Mouse (Mus musculus) ES-E14 (cell line): Measurements from ENCODE around the gene H6pd. TPM values are rescaled to one million over a fixed set of nuclear protein-coding genes. Genes with fewer than 3 reads are reported as not detected.
A peak's percentile ranks its signal among the peaks of the same experiment; 100 is the strongest.

Experiments
- DNase-seq: peaks from one replicate; pipeline ENCODE4 v3.0.0-alpha.2; 2013; ENCODE audit warnings: low read depth, low spot score
- H3K27ac ChIP-seq: 2 replicates; pipeline ENCODE4 v1.5.1; 2012; ENCODE audit warnings: low read depth, mild to moderate bottlenecking, low read length, moderate library complexity, mixed read lengths; ENCODE audit not compliant: poor library complexity, insufficient read depth, severe bottlenecking
- H3K36me3 ChIP-seq: 2 replicates; pipeline ENCODE4 v1.6.1; 2012; ENCODE audit warnings: mild to moderate bottlenecking, low read length, moderate library complexity, mixed read lengths; ENCODE audit not compliant: control insufficient read depth, poor library complexity, insufficient read depth, severe bottlenecking
- H3K4me1 ChIP-seq, 2 experiments: fragments of 150-350 bp in 1 of 2; sonication (generic) in 1 of 2; 2 replicates each; pipeline ENCODE4 v1.6.1; 2012; ENCODE audit warnings: low read length in 2 of 2, mild to moderate bottlenecking in 1 of 2, mixed read lengths in 1 of 2; ENCODE audit not compliant: control insufficient read depth in 2 of 2, insufficient read depth in 2 of 2, poor library complexity in 1 of 2
- H3K4me3 ChIP-seq, 2 experiments: fragments of 150-350 bp in 1 of 2; sonication (generic) in 1 of 2; 2 replicates each; pipeline ENCODE4 v1.5.1; 2012; ENCODE audit warnings: low read length in 2 of 2, low read depth in 1 of 2, mild to moderate bottlenecking in 1 of 2, mixed read lengths in 1 of 2; ENCODE audit not compliant: insufficient read depth in 1 of 2, poor library complexity in 1 of 2, severe bottlenecking in 1 of 2
- H3K9ac ChIP-seq: 2 replicates; pipeline ENCODE4 v1.6.1; 2012; ENCODE audit warnings: low read depth, mild to moderate bottlenecking, low read length, mixed read lengths; ENCODE audit not compliant: poor library complexity, insufficient read depth, severe bottlenecking
- H3K9me3 ChIP-seq: fragments of 150-350 bp; sonication (generic); 2 replicates; pipeline ENCODE4 v1.6.1; 2012; ENCODE audit warnings: low read depth, mild to moderate bottlenecking, low read length; ENCODE audit not compliant: control insufficient read depth, insufficient read depth
- CHD2 ChIP-seq: IDR thresholded peaks from 2 replicates; pipeline ENCODE4 v1.6.1; 2014; ENCODE audit warnings: mild to moderate bottlenecking, low read depth, low read length, inconsistent platforms
- HCFC1 ChIP-seq: IDR thresholded peaks from 2 replicates; pipeline ENCODE4 v1.6.1; 2012; ENCODE audit warnings: low read length, inconsistent platforms, borderline replicate concordance; ENCODE audit not compliant: insufficient read depth
- MAFK ChIP-seq: IDR thresholded peaks from 2 replicates; pipeline ENCODE4 v1.6.1; 2014; ENCODE audit warnings: mild to moderate bottlenecking, low read depth, low read length, inconsistent platforms; ENCODE audit not compliant: insufficient read depth
- ZC3H11A ChIP-seq: IDR thresholded peaks from 2 replicates; pipeline ENCODE4 v1.6.1; 2012; ENCODE audit warnings: low read depth, mild to moderate bottlenecking, inconsistent platforms, low read length, borderline replicate concordance
- ZNF384 ChIP-seq: IDR thresholded peaks from 2 replicates; pipeline ENCODE4 v1.6.1; 2012; ENCODE audit warnings: low read depth, low read length, inconsistent platforms
- in situ Hi-C, 2 experiments: fragments of 600-800 bp; cut with MboI; formaldehyde crosslinking; loops; one replicate each; pipeline ENCODE4 v1.15.1; 2025; ENCODE audit warnings: low sequenced_read_pairs in 2 of 2, inconsistent platforms in 1 of 2; ENCODE audit not compliant: unreplicated experiment in 2 of 2
- total RNA-seq: library from RNA; depleted of rRNA; stranded (reverse); fragments of 300-350 nt; gene quantifications from 2 replicates; pipeline ENCODE4 v1.2.3, GENCODE M21; 2012

The H6pd gene
- total RNA-seq, 1 experiment, result 17.6 TPM

GRCm38 (mm10) chr4:150011564-150012321 is 2.9 kb upstream of the H6pd start:
- Histone ChIP-seq H3K36me3 (no peaks in the 10 kb centered on the region), H3K9me3 (no peaks in the 10 kb centered on the region), H3K4me1 (peaks cover 9 to 20% of the 10 kb centered on the region in 2 experiments; a peak in 2 of 4 replicates), H3K4me3 (no peak overlapping the region), H3K9ac (no peak overlapping the region), H3K27ac (no peak overlapping the region)
- no peak for TF ChIP-seq CHD2
- no peak for TF ChIP-seq ZC3H11A
- TF ChIP-seq ZNF384, result no peak
- no peak for TF ChIP-seq HCFC1
- no peak for TF ChIP-seq MAFK
- DNase-seq, result no peak
- in situ Hi-C loops, result no loop called here

GRCm38 (mm10) chr4:150010054-150010730 is 1.4 kb upstream of the H6pd start:
- DNase-seq, result no peak
- H3K9me3 ChIP-seq, result no peaks in the 10 kb centered on the region
- no peak overlapping the region for H3K9ac ChIP-seq
- no peak for TF ChIP-seq ZNF384
- TF ChIP-seq HCFC1, result no peak
- TF ChIP-seq CHD2, result no peak
- TF ChIP-seq MAFK, result no peak
- no peak for TF ChIP-seq ZC3H11A
- no peaks in the 10 kb centered on the region for H3K36me3 ChIP-seq
- peaks cover 15 to 17% of the 10 kb centered on the region in 2 experiments; a peak in 3 of 4 replicates for H3K4me1 ChIP-seq
- no peak overlapping the region for H3K27ac ChIP-seq
- in situ Hi-C loops, result no loop called here
- H3K4me3 ChIP-seq, result no peak overlapping the region

- TF ChIP-seq ZC3H11A (no peak), ZNF384 (no peak), CHD2 (no peak), MAFK (no peak), HCFC1 (no peak)
- peaks cover 15 to 22% of the 10 kb centered on the region in 2 experiments; a peak in 3 of 4 replicates for H3K4me1 ChIP-seq
- in situ Hi-C loops, result no loop called here
- H3K4me3 ChIP-seq, result no peak overlapping the region
- DNase-seq, result no peak
- no peaks in the 10 kb centered on the region for H3K36me3 ChIP-seq
- no peak overlapping the region for H3K27ac ChIP-seq
- H3K9ac ChIP-seq, result no peak overlapping the region
- H3K9me3 ChIP-seq, result no peaks in the 10 kb centered on the region
These were observed 736 bp upstream of the H6pd start for GRCm38 (mm10) chr4:150009587-150009930.

GRCm38 (mm10) chr4:150008325-150008852 is 434 bp downstream of the H6pd start:
- H3K9ac ChIP-seq, result peak overlapping the region; percentile 69
- TF ChIP-seq MAFK (no peak), HCFC1 (0 out of 2 replicates have a peak, but pooled peaks have one; percentile 50)
- no peaks in the 10 kb centered on the region for H3K9me3 ChIP-seq
- H3K27ac ChIP-seq, result peak overlapping the region; percentile 12
- in situ Hi-C loops, result no loop called here
- H3K4me1 ChIP-seq, result peaks cover 15 to 26% of the 10 kb centered on the region in 2 experiments; a peak in 3 of 4 replicates
- H3K4me3 ChIP-seq, result peak overlapping the region; percentile 76 to 89
- no peaks in the 10 kb centered on the region for H3K36me3 ChIP-seq
- peak; percentile 69 for DNase-seq
